Mouse (Mus musculus) brain, embryonic 14.5 days (tissue): Measurements from ENCODE around the gene Higd1c.

Experiments used
- CTCF ChIP-seq: fragments of 200-500 bp; IDR thresholded peaks from 2 replicates; pipeline ENCODE4 v1.5.1; 2012; ENCODE audit warnings: inconsistent platforms, mild to moderate bottlenecking, moderate library complexity, borderline replicate concordance; ENCODE audit not compliant: insufficient read depth, insufficient read length; ENCODE audit errors: extremely low read depth
- POLR2A ChIP-seq: fragments of 200-500 bp; IDR thresholded peaks from 2 replicates; pipeline ENCODE4 v1.6.1; 2012; ENCODE audit warnings: mild to moderate bottlenecking, inconsistent platforms, borderline replicate concordance; ENCODE audit not compliant: poor library complexity, insufficient read depth, insufficient read length, severe bottlenecking; ENCODE audit errors: extremely low read depth

GRCm38 (mm10) chr15:100330739-100331138 lies 33.6 kb upstream of the Higd1c start:
- TF ChIP-seq CTCF (no peak), POLR2A (no peak)
